Mouse (Mus musculus): Measurements from ENCODE around the gene Nfe2l2.

Nfe2l2 gene

GRCm38 (mm10) chr2:75704234-75705161 is at the start of gene Nfe2l2:
Gene Nfe2l2, minus strand, starts transcription at chr2:75704641.
- DNase-seq (ENCODE audit: inconsistent age in 2 of 2, low spot score in 1 of 2), result peak; percentile 100

GRCm38 (mm10) chr2:75752306-75753175 is 48.1 kb upstream of the Nfe2l2 start:
- peak in 1 of 2 experiments; percentile 71 for DNase-seq (ENCODE audit: inconsistent age in 2 of 2, low spot score in 1 of 2)

GRCm38 (mm10) chr2:75751896-75752295 is 47.5 kb upstream of the Nfe2l2 start:
- no peak for DNase-seq (ENCODE audit: inconsistent age in 2 of 2, low spot score in 1 of 2)

GRCm38 (mm10) chr2:75750869-75751268 is 46.4 kb upstream of the Nfe2l2 start:
- DNase-seq (ENCODE audit: inconsistent age in 2 of 2, low spot score in 1 of 2), result no peak

GRCm38 (mm10) chr2:75750043-75750718 is 45.7 kb upstream of the Nfe2l2 start:
- DNase-seq (ENCODE audit: inconsistent age in 2 of 2, low spot score in 1 of 2), result no peak

- DNase-seq (ENCODE audit: inconsistent age in 2 of 2, low spot score in 1 of 2), result no peak
Observed at GRCm38 (mm10) chr2:75748841-75749240, 44.4 kb upstream of the Nfe2l2 start.

GRCm38 (mm10) chr2:75737006-75737503 is 32.6 kb upstream of the Nfe2l2 start:
- DNase-seq (ENCODE audit: inconsistent age in 2 of 2, low spot score in 1 of 2), result peak; percentile 67 to 81

GRCm38 (mm10) chr2:75734196-75734865 is 29.9 kb upstream of the Nfe2l2 start:
- peak in 1 of 2 experiments; percentile 82 for DNase-seq (ENCODE audit: inconsistent age in 2 of 2, low spot score in 1 of 2)

- no peak for DNase-seq (ENCODE audit: inconsistent age in 2 of 2, low spot score in 1 of 2)
Observed at GRCm38 (mm10) chr2:75733177-75733576, 28.7 kb upstream of the Nfe2l2 start.

GRCm38 (mm10) chr2:75731929-75732328 is 27.5 kb upstream of the Nfe2l2 start:
- DNase-seq (ENCODE audit: inconsistent age in 2 of 2, low spot score in 1 of 2), result no peak

GRCm38 (mm10) chr2:75731233-75731651 is 26.8 kb upstream of the Nfe2l2 start:
- DNase-seq (ENCODE audit: inconsistent age in 2 of 2, low spot score in 1 of 2), result peak; percentile 57 to 92

GRCm38 (mm10) chr2:75730052-75730451 is 25.6 kb upstream of the Nfe2l2 start:
- peak in 1 of 2 experiments; percentile 64 for DNase-seq (ENCODE audit: inconsistent age in 2 of 2, low spot score in 1 of 2)

- peak in 1 of 2 experiments; percentile 21 for DNase-seq (ENCODE audit: inconsistent age in 2 of 2, low spot score in 1 of 2)
Observed at GRCm38 (mm10) chr2:75724863-75725445, 20.5 kb upstream of the Nfe2l2 start.

- DNase-seq (ENCODE audit: inconsistent age in 2 of 2, low spot score in 1 of 2), result peak in 1 of 2 experiments; percentile 22
Observed at GRCm38 (mm10) chr2:75723481-75723880, 19.0 kb upstream of the Nfe2l2 start.

GRCm38 (mm10) chr2:75722893-75723292 is 18.5 kb upstream of the Nfe2l2 start:
- DNase-seq (ENCODE audit: inconsistent age in 2 of 2, low spot score in 1 of 2), result peak; percentile 71 to 90

GRCm38 (mm10) chr2:75720236-75721027 is 16.0 kb upstream of the Nfe2l2 start:
- peak in 1 of 2 experiments; percentile 87 for DNase-seq (ENCODE audit: inconsistent age in 2 of 2, low spot score in 1 of 2)

GRCm38 (mm10) chr2:75719331-75719869 is 15.0 kb upstream of the Nfe2l2 start:
- peak in 1 of 2 experiments; percentile 69 for DNase-seq (ENCODE audit: inconsistent age in 2 of 2, low spot score in 1 of 2)
